Mouse (Mus musculus) right cerebral cortex, adult 18-20 months (tissue): ENCODE measurements around the gene Map3k5.

Experiments used
- DNase-seq: peaks from one replicate; pipeline ENCODE4 v3.0.0; 2022; ENCODE audit warnings: mixed read lengths

Gene Map3k5

DNA sequence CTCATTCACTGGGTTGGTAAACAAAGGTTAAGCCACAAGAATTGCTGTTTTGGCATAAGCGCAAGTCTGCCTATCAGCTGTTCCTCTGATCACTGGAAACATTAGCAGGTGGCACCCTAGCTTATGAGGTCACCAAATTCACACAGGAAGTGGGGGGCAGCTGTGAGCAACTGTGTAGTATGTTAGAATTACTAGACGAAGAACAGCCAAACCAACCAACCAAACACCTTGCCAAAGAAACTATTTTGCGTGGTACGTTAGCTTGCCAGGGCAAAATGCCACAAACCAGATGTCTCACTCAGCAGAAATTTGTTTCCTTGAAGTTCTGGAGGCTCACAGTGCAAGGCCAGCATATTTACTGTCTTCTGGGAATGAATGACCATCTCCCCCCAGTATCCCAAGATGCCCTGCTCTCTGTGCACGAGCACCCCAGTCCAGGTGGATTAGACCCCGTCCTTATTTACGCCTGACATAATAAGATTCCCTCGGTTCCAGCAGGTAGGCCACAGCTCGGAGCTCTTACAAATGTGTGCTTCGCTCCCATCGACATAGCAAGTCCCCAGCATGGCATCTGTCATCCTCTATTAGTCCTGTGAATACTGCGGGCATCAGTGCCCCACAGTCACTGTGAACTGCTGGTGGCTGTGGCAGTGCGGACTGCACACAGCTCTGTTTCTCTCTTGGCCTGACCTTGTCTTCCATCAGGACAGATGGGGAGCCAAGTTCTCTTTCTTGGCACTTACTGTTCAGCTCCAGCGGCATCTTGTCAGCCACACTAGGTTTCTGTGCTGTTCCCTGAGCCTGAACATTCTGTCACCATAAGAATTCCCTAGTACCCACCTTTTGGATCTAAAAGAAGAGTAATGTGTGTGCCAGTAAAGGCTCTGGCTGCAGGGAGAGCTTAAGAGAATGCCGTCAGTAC, 185.5 kb downstream of the Map3k5 start:
- DNase-seq = no peak

DNA sequence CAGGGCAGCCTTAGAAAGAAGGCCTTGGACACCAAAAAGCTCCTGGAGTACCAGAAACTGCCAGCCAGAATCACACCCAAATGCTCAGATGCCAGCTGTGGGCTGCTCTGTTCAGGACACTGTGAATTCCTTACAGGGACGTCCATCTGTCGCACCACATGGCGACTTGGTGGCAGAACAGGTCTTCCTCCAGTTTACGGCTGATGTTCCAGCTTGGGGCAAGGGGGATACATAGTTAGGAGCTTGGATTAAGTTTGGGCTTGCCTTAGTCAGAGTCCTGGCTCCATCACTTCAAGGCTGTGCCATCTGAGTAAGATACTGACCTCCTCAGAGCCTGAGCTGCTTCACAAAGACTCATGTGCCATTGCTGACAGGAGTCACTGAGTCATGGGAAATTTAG, 187.7 kb downstream of the Map3k5 start:
- DNase-seq = no peak

DNA sequence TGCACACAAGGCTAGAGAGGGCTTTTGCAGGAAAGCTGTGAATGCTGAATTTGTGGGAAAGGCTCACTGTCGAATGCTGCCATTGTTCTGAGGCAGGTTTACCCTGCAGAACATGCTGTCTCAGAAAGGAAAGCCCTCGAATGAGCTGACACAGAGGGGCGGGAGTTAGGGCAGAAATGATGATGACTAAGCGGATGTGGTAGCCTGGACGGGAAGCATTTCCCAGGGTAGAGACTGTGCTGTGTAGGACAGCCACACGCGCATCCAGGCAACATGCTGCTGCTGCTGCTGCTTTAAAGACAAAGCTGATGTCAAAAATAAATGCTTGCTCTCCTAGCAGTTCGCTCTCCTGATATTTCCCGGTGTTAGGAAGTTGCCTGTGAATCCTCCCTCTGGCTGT, 189.1 kb downstream of the Map3k5 start:
- DNase-seq = peak; percentile 47

DNA sequence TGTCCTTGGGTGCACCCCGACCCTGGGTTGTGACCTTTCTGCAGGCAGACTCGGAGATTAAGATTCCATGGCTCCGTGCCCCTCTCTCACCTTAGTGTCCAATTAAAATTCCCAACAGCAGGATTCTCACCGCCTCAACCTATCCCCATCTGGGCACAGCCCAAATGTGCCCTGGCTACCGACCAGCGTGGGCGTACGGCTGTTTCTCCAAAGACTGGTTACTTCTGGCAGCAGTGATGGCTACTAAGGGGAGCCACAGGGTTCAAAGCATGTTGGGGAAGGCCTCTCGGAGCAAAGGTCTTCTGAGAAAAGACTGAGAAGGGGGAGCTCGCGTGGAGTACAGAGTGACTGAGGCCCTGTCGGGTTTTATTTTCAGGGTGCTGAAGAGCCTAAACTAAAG, 190.3 kb downstream of the Map3k5 start:
- DNase-seq = no peak

DNA sequence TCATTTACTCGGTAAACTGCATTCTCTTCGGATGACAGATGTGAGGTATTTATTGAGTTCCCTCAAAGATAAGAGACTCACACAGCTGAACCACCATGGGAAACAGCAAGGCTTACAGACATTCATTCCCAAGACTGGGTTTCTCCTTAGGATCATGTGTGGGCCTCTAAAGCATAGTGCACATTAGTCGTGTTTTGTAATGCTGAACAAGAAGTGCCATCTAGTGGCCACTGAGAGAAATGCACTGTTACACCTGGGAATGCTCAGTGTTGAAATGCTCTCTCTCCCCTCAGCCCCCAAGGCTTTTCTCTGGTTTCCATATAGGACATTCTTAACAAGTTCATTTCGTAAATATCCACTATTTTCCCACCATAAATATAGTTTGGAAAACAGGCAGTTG, 191.0 kb downstream of the Map3k5 start:
- DNase-seq = peak; percentile 68

DNA sequence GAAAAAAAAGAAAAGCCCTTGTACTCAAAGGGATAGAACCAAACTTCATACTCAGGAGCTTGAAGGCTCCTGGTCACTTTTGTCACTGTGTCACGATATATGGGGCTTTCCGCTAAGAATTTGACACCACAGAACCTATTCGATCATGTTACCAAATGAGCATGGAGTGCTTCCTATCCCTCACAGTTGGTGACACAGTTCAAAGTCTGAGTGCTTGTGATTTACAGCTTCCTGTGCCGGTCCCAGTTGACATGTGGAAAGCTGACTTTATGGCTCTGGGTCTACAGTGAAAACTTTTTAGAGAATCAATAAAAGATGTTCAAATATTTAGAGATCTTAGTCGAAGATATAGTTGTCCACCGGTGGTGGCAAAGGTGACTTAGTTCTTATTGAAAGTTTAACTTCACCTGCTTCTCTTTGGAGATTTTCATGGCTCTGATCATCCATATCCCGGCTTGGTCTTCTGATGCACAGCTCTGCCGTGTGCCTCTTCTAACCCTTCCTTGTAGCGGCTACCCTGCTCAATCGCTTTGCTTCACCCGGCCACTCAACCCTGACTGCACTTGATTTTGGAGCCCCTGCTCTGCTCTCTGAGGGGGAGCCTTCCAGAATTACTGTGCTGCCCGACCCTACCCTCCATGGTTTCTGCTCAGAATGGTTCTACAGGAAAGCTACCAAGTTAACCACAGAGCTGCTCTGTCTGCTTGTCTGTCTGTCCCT, 198.8 kb downstream of the Map3k5 start:
- no peak for DNase-seq

DNA sequence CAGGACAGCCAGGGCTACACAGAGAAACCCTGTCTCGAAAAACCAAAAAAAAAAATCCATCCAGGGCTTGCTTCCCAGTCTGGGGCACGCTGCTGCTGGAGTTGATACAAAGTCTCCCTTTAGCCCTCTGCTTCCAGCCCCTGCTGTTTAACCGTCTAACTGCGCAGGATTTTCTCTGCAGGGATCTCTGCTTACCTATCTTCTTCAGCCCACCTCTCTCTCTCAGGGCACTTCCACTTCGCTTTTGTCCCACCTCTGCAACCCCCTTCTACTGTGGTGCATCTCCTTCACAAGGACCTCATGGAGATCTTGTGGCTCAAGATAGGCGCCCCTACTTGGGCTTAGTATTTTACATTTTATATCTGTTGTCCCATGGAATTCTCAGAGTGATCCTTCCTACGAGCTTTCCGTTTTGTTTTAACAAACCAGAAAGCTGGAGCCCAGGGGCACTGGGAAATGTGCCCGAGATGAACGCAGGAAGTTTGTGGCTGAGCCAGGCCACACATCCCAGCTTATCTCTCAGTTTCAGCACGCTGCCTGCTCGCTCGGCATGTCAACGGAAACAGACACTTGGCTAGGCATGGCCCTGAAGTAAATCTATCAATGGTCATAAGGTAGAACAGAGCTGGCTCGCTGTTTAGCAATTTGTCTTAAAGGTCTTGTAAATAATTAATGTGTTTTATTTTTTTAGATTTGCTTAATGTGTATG, 201.2 kb downstream of the Map3k5 start:
- DNase-seq = no peak

DNA sequence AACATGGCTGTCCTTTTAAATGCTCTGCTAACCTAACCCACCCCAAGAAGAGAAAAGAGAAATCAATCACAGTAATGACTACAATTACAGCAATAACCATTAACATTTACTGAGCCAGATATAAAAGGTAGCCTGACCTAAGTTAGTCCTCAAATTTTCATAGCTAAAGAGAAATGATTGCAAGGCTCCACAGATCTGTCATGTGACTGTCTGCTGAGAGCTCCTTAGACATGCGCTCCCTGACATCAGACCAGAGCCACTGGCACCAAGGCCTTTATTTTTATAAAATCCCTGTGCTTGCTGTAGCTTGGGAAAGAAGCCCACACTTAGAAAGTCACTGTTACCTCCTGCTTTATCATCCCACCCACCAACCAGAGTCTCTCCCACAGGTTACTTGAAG, 202.2 kb downstream of the Map3k5 start:
- no peak for DNase-seq

DNA sequence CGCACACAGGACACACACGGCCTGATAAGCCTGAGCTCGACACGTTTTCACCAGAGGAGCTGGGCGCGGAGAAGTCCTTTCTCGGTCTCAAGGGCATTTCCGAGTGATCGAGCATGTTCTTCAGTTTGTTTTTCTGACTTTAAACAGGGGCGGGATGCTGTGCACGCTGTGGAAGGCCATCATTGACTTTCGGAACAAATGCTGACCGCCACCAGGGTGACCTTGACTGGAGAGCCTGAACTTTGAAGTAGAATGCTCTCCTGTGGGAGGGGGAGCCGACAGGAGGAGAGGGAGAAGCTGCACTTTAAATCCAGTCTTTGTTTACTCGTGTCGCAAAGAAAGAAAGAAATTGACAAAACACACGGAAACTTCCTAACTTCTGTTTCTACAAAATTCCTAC, 207.1 kb downstream of the Map3k5 start:
- no peak for DNase-seq

DNA sequence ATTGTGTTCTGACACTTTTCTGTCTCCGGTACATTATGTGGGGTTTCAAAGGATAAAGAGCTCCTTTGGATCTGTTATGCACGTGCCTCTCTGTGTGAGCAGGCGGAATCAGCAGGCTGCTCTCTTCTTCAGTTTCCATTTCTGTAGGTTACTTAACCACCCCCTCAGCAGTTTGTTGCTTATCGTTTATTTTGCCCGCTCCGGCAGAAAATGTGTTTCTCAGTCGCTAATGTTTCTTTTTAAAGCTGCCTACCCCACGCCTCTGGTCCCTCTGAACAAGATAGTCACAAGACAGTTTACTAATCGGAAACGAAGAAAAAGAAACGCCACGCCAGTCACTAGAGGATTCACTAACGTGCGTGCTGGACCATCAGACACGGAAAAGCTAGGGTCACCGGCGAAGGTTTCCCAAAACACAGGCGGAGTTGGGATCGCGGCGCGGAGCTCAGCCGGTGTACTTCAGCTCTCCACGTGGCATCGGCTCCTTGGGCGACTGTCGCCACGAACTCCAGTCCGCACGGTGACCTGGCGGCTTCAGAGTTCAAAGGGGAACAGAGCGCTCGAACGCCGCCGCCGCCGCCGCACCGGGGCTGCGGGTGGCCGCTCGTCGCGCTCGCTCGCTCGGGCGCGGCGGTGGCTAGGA, 214.0 kb downstream of the Map3k5 start, which contains the start of gene Map7:
Map7 (plus strand) TSS at position 342 of the 643 bp plus-strand sequence.
- peak; percentile 43 for DNase-seq

DNA sequence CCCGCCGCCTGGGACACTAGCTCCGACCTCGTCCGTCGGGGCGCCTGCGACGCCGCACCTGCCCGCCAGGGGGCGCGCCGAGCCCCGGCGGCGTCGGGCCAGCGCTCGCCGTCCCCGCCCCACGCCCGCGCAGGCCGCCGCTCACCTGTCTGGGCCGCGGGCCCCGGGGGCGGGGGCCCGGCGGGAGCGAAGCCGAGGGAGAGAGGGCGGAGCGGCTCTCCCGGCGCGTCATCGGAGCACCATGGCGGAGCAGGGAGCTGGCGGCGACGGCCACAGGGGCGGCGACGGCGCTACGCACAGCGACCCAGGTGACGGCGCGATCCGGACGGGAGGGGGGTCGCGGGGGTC, 214.5 kb downstream of the Map3k5 start:
- DNase-seq = peak; percentile 58

DNA sequence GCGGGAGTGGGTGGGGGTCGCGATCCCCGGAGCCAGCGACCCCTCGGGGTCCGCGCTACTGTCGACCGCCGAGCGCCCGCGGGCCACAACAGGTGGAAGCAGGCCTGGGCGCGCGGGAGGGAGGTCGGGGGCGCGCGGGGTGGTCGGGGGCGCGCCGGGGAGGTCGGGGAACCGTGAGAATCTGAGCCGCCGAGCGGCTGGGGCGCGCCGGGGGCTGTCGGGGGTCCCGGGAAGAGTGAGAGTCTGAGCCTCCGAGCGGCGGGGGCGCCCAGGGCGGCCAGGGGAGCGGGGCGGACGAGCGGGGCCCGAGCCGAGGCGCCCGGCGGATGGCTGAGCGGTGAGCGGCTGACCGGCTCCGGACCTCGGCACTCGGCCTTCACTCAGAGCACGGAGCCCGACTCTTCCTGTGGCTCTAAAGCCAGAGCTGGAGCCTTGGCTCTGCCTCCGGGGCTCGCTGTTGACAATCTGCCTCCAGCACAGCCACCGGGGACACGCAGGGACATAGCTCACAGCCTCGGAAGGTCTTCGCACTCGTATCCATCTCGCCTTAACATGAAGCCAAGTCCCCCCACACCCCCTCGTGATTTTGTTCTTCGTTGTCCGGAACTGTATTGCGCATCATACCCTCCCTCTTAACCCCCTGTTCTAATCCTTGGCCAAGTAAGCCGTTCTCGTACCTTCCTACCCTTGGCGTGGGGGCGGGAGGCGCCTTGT, 215.0 kb downstream of the Map3k5 start:
- DNase-seq = peak; percentile 80

DNA sequence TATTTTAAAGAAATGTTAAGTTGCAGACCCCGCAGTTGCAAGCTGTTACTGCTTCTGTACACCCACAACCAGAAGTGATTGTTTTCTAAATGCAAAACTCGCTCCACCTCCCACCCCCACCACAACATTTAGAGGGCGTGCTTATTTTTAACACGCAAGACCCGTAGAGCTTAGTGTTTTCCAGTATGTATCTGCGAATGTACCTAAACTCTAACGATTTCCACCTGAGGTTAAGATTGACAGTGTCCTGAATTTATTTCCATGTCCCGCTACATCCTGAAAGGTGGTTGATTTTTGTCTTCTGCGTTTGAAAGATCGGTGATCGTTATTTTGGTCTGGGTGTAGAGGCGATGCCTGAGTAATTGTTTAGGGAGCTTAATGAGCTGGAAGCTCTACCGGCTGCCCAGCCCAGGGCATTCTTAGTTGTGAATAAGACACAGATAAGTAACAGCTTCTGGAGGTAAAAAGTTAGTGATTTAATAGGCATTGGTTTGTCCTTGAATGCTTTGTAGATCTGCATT, 215.6 kb downstream of the Map3k5 start:
- no peak for DNase-seq

DNA sequence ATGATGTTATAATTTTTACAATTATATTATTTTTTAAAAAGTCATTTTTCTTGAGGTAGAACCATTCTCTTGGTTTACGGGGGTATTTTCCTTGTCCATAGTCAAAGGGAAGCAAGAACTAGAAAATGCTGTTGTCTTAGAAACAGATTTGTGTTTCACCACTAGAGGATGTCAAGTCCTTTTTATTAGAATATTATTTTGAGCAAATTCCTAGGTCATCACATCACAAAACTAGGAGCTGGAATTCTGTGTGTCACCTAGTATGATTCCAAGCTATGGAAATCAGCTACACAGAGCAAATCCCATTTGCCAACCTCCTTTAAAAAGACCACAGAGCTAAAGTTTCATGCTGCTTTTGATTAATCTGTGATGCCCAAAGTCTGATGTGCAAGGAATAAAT, 217.9 kb downstream of the Map3k5 start:
- DNase-seq = no peak

DNA sequence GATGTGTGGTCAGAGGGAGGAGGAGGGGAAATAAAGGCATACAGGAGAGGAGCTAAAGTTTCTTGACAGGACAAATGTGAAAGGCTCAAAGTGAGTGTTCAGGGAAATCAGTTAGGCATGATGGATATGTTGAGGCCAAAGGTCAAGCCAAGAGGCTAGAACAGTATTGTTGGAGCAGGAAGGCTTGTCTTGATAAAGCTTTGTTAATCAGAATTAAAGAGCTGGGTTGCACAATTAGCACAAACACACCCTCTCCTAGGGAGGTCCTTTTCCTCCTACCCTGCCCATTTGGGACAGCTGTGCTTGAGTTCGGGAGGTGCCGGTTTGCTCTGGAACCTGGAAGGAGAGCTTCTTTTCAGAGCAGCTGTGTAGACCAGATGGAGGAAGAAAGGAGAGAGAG, 219.2 kb downstream of the Map3k5 start:
- DNase-seq = no peak

DNA sequence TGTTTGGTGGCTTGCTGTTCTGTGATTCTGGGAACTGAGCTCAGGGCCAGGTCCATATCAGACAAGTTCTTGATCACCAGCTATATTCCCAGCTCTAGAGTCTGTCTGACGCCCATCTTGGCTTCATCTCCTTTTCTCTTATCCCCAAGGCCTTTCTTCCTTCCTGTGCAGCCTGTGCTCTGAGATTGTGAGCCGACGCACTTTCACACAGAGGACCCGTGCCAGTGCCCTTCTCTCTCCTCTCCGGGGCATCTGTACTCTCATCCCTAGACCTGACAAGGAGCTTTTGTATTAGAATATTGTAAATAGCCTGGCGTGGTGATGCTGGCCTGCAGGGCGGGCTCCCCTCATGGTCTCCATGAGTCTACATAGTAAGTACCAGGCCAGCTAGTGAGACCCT, 221.1 kb downstream of the Map3k5 start:
- DNase-seq = no peak

DNA sequence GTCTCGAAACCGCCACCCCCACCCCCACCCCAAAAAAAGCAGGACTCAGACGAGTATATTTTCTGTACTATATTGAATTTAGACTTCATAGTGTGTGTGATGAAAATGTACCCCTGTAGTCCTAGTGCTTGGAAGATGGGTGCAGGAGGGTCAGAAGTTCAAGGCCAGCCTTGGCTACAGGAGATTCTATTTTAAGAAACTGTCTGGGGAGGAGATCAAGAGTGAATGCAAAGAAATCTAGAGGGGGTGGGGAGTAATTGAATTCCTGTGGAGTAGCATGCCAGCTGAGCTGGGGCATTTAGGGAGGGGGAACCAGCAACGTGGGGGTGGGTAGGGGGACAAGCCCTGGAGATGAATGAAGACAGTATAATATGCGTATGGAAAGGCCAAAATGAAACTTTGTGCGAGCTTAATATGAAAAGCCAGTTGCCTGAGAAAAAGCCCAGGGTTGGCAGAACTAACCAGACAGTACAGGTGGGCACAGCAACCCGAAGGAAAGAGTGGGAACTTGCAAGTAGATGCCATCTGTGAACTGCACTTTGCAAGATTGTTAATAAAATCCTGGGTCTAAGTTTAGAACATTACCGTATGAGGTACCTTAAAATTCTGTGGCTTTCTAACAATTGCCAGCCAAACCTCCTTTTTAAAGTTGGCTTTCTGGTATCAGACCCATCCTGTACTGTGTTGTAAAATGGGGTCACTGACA, 222.9 kb downstream of the Map3k5 start:
- no peak for DNase-seq

DNA sequence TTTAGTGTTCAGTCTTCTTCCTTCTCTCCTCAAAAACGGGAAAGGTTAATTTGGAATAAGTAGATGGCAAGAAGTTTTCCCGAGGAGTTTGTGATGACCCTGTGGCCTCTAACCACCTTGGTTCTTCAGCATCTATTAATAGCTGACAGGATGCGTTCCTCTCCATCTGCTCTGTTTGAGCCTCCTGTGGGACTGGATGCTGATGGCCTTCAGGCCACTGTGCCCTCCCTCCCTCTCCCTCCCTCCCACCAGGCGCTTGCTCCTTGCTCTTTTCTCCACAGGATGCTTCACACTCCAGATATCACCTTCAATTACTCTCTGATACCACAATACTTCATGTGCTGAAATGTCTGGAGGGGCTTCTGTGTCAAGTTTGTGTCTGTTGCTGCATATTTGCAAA, 224.5 kb downstream of the Map3k5 start:
- DNase-seq = no peak

DNA sequence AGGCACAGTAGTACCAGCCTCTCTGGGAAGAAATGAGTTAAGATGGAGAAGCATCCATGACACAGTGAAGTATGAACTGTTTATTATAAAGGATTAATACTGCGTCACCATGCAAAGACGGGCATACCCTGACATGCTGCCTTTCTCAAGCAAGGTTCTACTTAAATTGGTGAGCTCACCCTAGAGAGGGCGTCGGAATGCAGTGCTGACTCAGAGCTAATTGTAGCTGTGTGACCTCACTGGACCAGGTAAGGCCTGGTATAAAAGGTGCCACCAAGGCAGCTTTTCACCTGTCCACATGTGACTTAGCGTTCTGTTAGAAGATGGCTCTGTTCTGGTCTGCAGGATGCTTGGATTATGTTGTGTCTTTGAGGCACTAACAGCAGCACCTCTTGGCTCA, 225.0 kb downstream of the Map3k5 start:
- no peak for DNase-seq

DNA sequence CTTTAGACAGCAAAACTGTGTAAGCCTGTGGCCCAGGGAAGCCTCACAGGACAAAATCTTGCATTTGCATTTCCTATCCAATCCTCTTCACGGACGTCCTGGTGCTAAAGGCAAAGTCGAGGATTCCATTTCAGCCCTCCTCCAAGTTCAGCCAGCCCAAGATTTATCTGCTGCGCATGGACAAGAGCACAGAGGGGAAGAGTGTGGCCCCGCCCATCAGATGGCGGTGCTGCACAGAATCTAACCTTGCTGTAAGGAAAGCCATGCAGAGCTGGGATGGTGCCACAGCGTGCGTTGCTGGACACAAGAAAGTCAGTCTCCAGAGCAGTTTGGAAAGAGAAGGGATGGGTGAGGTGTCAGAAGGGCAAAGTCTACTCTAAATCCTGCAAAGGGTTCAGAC, 226.6 kb downstream of the Map3k5 start:
- DNase-seq = no peak

DNA sequence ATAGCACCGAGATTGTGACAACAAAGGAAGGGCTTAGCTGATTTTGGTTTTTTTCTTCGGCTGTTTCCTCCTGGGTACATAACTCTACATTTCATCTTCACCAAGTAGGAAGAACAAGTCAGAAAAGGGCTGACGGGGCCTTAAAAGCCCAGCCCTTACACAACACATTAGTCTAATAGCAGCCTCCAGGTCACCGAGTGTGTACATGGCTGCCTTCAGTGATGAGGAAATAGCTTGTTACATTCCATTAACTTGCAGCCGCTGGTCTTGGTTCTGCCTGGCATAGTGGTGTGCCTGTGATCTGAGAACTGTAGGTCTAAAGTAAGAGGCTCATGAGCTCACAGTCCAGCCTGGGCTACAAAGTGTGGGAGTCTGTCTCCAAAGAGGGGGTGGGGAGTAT, 230.5 kb downstream of the Map3k5 start:
- DNase-seq = no peak

DNA sequence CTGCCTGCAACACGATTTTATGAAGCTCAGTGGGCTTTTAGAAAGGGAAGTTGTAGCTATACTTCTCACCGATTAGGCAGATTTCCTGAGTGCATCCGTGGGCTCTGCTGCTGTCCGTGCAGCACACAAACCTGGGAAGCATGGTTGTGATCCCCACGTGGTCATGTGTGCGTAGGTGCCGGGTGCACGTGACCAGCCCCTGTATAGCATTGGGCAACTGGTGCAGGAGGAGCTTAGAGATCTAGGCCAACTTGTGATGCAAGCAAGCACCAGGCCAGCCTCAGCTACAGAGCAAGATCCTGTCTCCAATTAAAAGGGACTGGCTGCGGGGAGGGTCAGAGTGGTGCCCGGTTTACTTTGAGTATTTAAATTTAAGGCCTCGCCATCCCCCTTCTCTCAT, 232.5 kb downstream of the Map3k5 start:
- peak; percentile 79 for DNase-seq
